Mouse (Mus musculus) brown adipose tissue, adult 24 weeks (tissue): Measurements from ENCODE around the gene Camta1. TPM values are rescaled to one million over a fixed set of nuclear protein-coding genes. Genes with fewer than 3 reads are reported as not detected.

ENCODE experiments used
- H3K27ac ChIP-seq: fragments of 200-500 bp; replicated peaks from 2 replicates; pipeline ENCODE4 v1.5.1; 2012; ENCODE audit warnings: low read depth, mild to moderate bottlenecking, low read length
- H3K4me1 ChIP-seq: fragments of 200-500 bp; 2 replicates; pipeline ENCODE4 v1.6.1; 2012; ENCODE audit warnings: low read length, mixed read lengths; ENCODE audit not compliant: control insufficient read depth, insufficient read depth, insufficient read length
- H3K4me3 ChIP-seq: fragments of 200-500 bp; 2 replicates; pipeline ENCODE4 v1.5.1; 2012; ENCODE audit warnings: low read depth, mild to moderate bottlenecking, low read length, moderate library complexity; ENCODE audit not compliant: insufficient read depth
- polyA plus RNA-seq: library from polyadenylated mRNA; stranded (reverse); fragments of >200 nt; gene quantifications from 2 replicates; pipeline ENCODE4 v1.2.4, GENCODE M21; 2012; ENCODE audit not compliant: missing spikeins, insufficient read depth, insufficient read length

Gene Camta1
- polyA plus RNA-seq, 1 experiment, result 56.8 TPM

DNA sequence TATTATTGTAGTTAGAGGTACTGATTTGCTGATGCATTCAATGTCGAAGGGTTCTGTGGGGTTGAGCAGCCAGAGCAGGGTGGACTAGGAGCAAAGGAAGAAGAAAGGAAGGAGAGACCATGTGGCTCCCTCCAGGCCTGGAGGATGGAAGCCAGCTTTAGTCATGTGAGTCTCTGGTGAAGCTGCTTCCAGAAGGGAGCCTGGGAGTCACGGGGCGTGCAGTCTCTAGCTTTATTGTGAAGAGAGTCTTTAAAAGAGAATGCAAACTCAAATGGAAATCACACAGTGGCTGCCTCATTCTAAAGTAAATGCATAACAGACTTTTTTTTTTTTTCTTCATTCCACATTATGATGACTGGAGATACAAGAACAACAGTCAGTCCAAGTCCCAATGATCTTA lies 450.7 kb downstream of the Camta1 start:
- Histone ChIP-seq H3K4me1 (no peaks in the 10 kb centered on the region), H3K27ac (no peak overlapping the region), H3K4me3 (no peak overlapping the region)

DNA sequence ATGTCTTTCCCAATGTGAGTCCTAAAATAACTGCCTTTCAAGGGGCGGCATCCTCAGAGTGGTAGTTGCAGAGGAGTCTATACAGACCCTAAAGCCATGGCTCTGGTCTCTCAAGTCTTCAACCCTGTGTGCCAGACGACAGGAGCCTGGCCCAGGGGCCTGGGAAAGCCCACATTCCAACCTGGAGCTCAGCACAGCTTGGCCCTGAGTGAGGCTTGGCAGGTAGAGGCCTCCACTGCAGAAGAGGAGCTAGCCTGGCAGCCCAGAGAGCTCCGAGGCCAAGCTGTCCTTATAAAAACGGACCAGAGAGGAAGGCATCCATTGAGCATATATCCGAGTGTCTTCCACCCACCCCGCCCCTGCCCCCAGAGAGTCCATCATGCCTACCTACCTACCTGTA lies 452.4 kb downstream of the Camta1 start:
- Histone ChIP-seq H3K4me1 (no peaks in the 10 kb centered on the region), H3K27ac (no peak overlapping the region), H3K4me3 (no peak overlapping the region)

DNA sequence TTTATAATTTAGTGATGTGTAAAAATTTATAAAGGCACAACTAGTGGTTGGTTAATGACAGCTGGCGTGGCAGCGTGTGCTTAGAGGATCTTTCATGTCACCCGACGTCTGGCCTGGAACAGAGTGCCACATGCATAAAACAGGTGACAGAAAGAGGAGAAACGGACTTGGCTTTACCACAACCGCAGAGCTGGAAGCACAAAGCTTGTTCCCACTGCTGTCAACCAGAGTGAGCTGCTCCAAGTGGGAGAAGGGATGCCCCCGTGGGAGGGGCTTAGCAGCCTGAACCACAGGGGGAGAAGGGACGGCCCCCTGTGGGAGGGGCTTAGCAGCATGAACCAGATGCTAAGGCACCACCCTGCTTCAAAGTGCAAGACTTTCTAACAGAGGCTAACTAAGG lies 452.9 kb downstream of the Camta1 start:
- Histone ChIP-seq H3K27ac (no peak overlapping the region), H3K4me3 (no peak overlapping the region), H3K4me1 (no peaks in the 10 kb centered on the region)

DNA sequence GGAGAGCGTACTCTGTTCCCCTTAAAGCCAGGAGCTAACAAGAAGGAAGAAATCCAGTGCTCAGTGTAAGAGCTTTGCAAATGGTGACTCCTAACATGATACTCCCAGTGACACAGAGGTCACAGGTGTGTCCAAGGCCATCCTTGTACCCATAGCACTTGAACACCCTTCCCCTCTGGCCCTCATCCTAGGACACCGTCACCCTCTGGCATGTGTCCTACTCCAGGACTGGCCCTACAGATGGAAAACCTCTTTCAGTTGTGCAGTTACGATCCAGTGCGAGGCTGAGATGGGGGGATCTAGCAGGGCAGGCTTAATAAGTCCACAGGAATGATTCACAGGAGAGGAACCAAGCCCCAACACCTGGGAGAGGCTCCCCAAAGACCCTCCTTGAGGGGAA lies 453.4 kb downstream of the Camta1 start:
- no peaks in the 10 kb centered on the region for H3K4me1 ChIP-seq
- H3K4me3 ChIP-seq, result no peak overlapping the region
- H3K27ac ChIP-seq, result no peak overlapping the region

DNA sequence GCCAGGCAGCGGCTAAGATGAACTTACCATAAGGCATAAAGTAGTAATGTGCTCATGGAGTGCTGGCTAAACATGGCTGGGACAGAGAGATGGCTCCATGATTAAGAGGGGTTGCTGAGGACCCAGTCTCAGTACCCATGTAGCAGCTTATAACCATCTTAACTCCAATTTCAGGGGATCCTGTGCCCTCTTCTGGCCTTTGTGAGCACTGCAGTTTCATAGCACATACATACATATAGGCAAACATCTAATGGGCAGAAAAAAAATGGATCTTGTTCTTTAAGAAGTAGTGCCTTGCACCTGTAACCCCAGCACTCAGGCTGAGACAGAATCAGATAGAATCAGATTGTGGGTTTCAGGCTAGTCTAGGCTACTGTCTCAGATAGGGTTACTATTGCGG lies 454.5 kb downstream of the Camta1 start:
- no peak overlapping the region for H3K27ac ChIP-seq
- no peak overlapping the region for H3K4me3 ChIP-seq
- H3K4me1 ChIP-seq, result no peaks in the 10 kb centered on the region

DNA sequence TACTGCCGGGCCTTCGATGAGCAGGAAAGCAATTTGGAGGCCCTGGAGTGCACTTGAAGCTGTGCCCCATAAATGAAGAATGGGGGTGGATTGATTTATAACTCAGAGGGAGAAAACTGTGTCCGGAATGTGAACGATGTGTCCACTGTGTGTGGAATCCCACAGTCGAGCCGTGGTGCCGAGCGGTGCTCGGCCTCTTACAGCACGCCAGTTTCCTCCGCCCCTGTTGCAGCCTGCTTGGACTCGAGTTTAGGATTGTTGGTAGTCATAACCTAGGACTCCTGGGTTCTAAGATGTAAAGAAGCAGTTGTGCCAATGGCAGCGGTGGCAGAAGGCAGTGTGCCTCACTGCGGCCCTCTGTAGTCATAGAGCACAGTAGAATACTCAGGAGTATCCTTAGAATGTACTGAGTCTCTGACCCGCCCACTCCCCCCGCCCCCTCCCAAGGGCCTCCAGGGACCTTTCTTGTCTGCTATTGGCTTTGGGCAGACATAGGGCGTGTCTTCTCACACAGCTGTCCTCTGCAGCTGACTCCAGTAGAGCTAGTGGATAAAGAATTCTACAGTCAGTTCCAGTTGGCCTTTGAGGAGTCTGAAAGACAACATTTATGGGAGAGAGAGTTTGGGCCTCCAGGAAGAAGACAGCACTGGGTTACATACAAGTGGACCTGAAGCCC lies 457.0 kb downstream of the Camta1 start:
- Histone ChIP-seq H3K4me1 (no peaks in the 10 kb centered on the region), H3K4me3 (no peak overlapping the region), H3K27ac (no peak overlapping the region)

DNA sequence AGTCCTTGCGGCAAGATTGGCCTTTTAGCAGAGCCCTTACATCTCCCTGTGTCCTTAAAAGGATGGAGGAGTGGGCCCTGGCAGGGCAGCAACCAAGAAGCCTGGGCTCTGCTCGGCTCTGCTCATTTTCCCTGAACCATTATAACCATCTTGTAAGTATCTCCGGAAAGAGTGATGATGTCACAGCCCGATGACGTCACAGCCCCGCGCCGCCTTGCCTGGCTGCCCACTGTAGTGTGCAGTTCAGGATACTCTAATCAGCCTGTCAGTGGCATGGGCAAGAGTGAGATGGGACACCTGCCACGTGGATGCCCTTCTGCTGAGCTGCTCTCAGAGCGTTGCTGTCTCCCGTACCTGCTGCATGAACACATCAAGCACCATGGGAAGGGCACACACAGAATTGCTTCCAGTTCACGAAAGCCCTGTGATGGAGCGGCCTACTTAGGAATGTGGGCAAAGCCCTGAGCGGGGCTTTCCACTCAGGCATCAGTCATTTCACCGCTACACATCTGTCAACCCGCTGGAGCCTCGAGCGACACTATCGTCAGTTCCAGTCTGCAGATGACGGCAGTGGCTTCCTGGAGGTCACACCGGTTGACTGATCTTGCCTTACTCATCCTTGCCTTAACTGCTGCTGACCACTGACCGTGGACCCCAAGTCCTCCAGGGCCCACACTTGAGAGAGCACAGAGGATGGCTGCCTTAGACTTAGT lies 459.8 kb downstream of the Camta1 start:
- Histone ChIP-seq H3K4me3 (no peak overlapping the region), H3K27ac (no peak overlapping the region), H3K4me1 (no peaks in the 10 kb centered on the region)

DNA sequence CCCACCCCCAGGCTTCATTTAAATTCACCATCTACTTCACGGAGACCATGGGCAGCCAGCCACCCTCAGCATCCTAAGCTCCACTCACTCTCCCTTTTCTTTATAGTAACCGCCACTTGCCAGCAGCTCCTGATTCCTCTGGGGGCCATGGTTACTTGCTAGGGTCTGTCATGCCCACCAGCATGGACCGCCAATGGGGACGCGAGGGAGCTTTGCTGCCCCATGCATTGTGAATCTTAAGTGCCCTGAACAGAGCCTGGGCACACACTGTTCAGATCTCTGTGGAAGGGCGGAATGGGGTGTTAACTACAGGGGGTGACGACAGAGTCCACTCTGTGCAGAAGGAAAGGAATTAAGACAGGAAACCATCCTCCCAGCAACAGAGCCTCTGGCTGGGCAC lies 465.1 kb downstream of the Camta1 start:
- Histone ChIP-seq H3K4me1 (no peaks in the 10 kb centered on the region), H3K27ac (no peak overlapping the region), H3K4me3 (no peak overlapping the region)

DNA sequence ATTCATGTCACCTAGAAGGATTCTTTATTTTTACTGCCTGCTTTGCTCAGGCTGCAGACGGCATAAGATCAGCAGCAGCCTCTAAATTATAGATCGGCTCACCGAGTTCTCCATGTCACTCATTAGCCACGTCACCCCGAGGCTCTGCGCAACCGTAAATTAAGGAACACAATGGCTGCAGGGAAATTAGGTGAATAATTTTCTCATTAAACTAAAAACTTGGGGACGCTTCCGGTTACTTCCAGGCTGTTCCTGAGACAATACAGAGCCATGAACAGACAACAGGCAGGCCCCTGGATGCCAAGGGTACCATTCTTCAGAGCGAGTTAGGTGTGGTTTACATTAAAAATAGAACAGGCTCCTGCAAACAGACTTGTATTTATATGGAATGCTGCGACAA lies 472.3 kb downstream of the Camta1 start:
- Histone ChIP-seq H3K4me3 (no peak overlapping the region), H3K27ac (no peak overlapping the region), H3K4me1 (no peaks in the 10 kb centered on the region)

DNA sequence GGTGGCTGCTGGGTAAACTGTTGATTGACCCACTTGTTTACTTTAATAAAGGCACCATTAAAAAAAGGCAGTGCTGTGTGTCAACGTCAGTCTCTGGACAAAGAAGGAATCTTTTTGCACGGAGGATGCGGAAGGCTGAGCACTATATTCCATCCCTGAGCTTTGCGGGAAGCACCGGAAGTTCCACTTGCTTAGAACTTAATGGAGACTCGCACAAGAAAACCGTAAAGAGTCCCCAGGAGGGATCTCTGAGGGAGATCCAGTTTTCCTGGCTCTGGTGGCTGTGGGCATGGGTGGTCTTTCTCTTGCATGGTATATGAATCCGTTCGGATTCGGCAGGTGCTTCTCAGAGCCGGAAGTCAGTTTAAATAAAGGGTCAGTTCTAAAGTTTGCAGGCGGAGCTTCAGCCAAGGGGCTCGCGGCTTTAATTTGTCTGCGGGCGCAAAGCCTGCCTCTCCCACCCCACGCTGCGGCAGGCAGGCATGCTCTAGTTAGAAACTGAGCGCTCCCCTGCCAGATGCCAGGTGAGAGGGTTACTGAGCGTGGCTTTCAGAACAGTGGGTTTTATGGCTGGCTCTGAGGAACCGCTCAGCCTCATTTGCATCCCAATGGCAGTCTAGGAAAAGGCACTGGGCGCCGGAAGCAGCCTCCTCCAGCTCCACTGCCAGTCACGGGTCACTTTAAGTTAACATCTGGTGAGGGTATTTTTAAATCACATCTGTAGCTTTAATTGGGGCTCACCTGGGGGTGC lies 474.8 kb downstream of the Camta1 start:
- H3K4me3 ChIP-seq, result no peak overlapping the region; the same call in 1 of the 2 replicates
- no peaks in the 10 kb centered on the region for H3K4me1 ChIP-seq
- no peak overlapping the region for H3K27ac ChIP-seq

DNA sequence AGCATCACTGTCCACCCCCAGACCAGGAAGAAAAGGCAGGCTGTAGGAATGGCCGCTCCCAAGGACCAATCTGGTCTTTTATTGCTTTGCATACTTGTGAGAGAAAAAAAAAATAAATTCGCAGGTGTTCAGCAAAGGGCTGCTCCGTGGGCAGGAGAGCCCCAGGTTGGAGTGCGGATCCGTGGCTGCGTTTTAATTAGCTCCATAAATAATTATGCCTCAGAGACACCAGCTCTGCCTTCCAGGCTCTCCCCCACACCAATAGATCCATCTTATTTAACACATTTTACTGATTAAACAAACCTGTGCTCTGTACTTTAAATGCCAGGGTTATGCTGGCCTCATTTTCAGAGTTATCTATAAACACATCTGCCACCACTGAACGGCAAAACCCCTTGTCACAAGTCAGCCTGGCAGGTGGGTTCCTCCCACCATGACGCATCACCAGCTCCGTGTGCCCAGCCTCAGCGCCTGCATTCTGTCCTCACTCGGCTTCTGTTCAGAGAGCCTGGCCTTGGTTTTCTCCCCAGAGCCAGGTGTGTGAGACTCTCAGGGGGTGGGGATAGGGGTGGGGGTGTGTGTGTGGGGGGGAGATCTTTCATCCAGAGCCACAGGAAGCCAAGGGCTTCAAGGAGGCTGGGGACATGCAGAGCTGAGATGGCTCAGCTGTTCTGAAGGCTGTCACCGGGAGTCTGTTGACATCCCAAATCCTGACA lies 475.5 kb downstream of the Camta1 start:
- H3K27ac ChIP-seq, result no peak overlapping the region
- H3K4me1 ChIP-seq, result no peaks in the 10 kb centered on the region
- H3K4me3 ChIP-seq, result no peak overlapping the region

DNA sequence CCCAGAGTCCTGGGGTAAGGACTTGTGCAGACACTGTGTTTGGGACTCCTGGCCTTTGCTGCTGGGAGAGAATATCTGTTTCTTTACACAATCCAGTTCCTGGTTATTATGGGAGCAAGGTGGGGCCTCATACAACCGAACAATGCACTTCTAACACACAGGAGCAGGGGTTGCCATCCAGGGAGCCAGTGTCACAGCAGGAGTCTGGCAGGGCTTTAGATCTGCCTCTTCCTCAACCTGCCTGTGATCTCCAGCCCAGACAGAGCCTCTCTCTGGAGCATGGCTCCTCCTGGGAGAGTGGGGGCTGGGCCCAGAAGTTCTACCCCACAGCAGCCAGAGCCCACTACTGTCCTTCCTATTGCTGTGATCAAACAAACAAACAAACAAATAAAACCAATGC lies 483.9 kb downstream of the Camta1 start:
- no peak overlapping the region for H3K27ac ChIP-seq
- H3K4me1 ChIP-seq, result no peaks in the 10 kb centered on the region; the same call in 1 of the 2 replicates
- no peak overlapping the region for H3K4me3 ChIP-seq

DNA sequence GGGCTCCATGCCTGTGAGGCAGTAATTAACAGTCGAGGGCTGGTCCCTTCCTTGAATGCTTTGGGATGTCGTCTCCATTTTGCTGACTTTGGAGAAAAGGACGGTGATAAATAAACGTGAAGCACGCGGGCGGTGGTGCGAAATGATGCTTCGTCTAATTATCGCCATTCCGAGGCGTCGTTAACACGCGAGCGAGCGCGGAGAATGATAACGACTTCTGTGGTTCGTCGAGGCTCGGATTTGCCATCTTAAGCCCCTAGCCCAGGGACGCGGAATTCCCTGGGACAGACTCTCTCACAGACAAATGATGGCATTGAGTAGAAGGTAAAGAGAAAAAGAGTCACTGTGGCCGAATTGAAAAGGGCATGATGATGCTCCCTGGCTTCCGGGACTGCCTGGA lies 485.4 kb downstream of the Camta1 start:
- Histone ChIP-seq H3K27ac (no peak overlapping the region), H3K4me3 (no peak overlapping the region), H3K4me1 (peaks cover 4% of the 10 kb centered on the region; the same call in 1 of the 2 replicates)

DNA sequence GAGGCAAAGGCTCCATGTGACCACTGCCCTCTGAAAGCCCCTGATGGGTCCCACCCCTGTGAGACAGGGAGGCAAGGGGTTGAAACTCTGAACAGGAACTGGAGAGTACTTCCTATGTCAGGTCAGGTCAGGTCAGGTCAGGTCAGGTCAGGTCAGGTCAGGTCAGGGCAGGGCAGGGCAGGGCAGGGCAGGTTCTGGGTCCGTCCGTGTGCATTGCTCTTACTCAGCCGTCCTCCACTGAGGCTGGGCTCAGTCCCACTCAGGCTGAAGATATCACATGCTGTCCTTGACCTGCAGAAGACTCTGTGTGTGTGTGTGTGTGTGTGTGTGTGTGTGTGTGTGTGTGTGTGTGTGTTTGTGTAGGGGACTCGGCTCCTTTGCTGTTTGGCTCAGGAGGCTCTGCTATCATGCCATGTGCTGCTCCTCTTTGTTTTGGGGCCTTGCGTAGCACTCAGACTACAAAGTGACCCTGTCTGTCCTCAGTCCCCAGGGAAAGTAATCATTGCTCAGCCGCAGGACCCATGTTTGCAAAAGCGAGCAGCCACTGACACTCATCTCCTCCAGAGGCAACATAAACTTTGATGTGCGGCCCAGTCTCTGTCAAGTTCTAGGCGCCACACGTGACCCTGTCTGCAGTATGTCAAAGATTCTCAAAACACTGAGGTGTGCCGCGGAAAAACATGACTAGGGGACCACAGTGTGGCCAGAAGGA lies 488.7 kb downstream of the Camta1 start:
- H3K27ac ChIP-seq, result no peak overlapping the region
- peaks cover 4% of the 10 kb centered on the region; the same call in 1 of the 2 replicates for H3K4me1 ChIP-seq
- H3K4me3 ChIP-seq, result no peak overlapping the region
